Mouse (Mus musculus): ENCODE results near the gene Ran. TPM values are rescaled to one million over a fixed set of nuclear protein-coding genes. Genes with fewer than 3 reads are reported as not detected.

Ran gene
- polyA plus RNA-seq, 1 experiment from 2014 or later, result 909 TPM

- ATAC-seq (replicated peaks; ENCODE audit: insufficient number of reproducible peaks, low FRiP score, low TSS enrichment, low read depth) (0 out of 2 replicates have a peak, but pooled peaks have one; percentile 1), DNase-seq (ENCODE audit: low spot score) (no peak)
- peak overlapping the region; percentile 70 for H3K4me2 ChIP-seq (ENCODE audit: low read depth, low read length)
- H3K9me3 ChIP-seq (replicated peaks; ENCODE audit: control insufficient read depth, low read length), result no peaks in the 10 kb centered on the region
- peak overlapping the region; percentile 96 for H3K27ac ChIP-seq (replicated peaks; ENCODE audit: low read depth, low read length)
- 87% methylated on average over 13 of the region's 13 CpGs for WGBS
- no peaks in the 10 kb centered on the region; the same call in 1 of the 2 replicates for H3K36me3 ChIP-seq (replicated peaks; ENCODE audit: control insufficient read depth, insufficient read depth, low read depth, low read length)
- no peaks in the 10 kb centered on the region for H3K4me1 ChIP-seq (ENCODE audit: control insufficient read depth, insufficient read depth, low read length)
- no peaks in the 10 kb centered on the region for H3K27me3 ChIP-seq (ENCODE audit: control insufficient read depth, insufficient read depth, low read length)
- H3K9ac ChIP-seq (replicated peaks; ENCODE audit: low read length), result peak overlapping the region; percentile 99
- H3K4me3 ChIP-seq (ENCODE audit: low read depth, low read length), result peak overlapping the region; percentile 97
Measured at GRCm38 (mm10) chr5:129018782-129019489, 933 bp upstream of the Ran start.

GRCm38 (mm10) chr5:129020300-129020668 lies 415 bp downstream of the Ran start:
- WGBS, result 0% methylated on average over 38 of the region's 56 CpGs
- Histone ChIP-seq H3K9me3 (replicated peaks; ENCODE audit: control insufficient read depth, low read length) (no peaks in the 10 kb centered on the region), H3K27me3 (ENCODE audit: control insufficient read depth, insufficient read depth, low read length) (no peaks in the 10 kb centered on the region), H3K4me1 (ENCODE audit: control insufficient read depth, insufficient read depth, low read length) (no peaks in the 10 kb centered on the region), H3K4me3 (ENCODE audit: low read depth, low read length) (peak overlapping the region; percentile 97), H3K9ac (replicated peaks; ENCODE audit: low read length) (peak overlapping the region; percentile 99), H3K27ac (replicated peaks; ENCODE audit: low read depth, low read length) (peak overlapping the region; percentile 96), H3K4me2 (ENCODE audit: low read depth, low read length) (peak overlapping the region; percentile 84), H3K36me3 (replicated peaks; ENCODE audit: control insufficient read depth, insufficient read depth, low read depth, low read length) (peaks cover 3% of the 10 kb centered on the region)
- peak; percentile 78 for DNase-seq (ENCODE audit: low spot score)
- peak; percentile 50 for ATAC-seq (replicated peaks; ENCODE audit: insufficient number of reproducible peaks, low FRiP score, low TSS enrichment, low read depth)

- DNase-seq (ENCODE audit: low spot score) (peak; percentile 24), ATAC-seq (replicated peaks; ENCODE audit: insufficient number of reproducible peaks, low FRiP score, low TSS enrichment, low read depth) (peak; percentile 7; the same call in 1 of the 2 replicates)
- Histone ChIP-seq H3K9ac (replicated peaks; ENCODE audit: low read length) (peak overlapping the region; percentile 99), H3K27me3 (ENCODE audit: control insufficient read depth, insufficient read depth, low read length) (no peaks in the 10 kb centered on the region), H3K4me2 (ENCODE audit: low read depth, low read length) (peak overlapping the region; percentile 84), H3K27ac (replicated peaks; ENCODE audit: low read depth, low read length) (peak overlapping the region; percentile 96), H3K4me1 (ENCODE audit: control insufficient read depth, insufficient read depth, low read length) (no peaks in the 10 kb centered on the region), H3K4me3 (ENCODE audit: low read depth, low read length) (peak overlapping the region; percentile 97), H3K9me3 (replicated peaks; ENCODE audit: control insufficient read depth, low read length) (no peaks in the 10 kb centered on the region), H3K36me3 (replicated peaks; ENCODE audit: control insufficient read depth, insufficient read depth, low read depth, low read length) (peaks cover 3% of the 10 kb centered on the region)
- 6% methylated on average over 28 of the region's 28 CpGs for WGBS
Measured at GRCm38 (mm10) chr5:129020731-129021130, 862 bp downstream of the Ran start.

GRCm38 (mm10) chr5:129025048-129025447 lies 5.2 kb downstream of the Ran start:
- Histone ChIP-seq H3K4me3 (ENCODE audit: low read depth, low read length) (no peak overlapping the region), H3K27me3 (ENCODE audit: control insufficient read depth, insufficient read depth, low read length) (no peaks in the 10 kb centered on the region), H3K4me2 (ENCODE audit: low read depth, low read length) (no peak overlapping the region), H3K4me1 (ENCODE audit: control insufficient read depth, insufficient read depth, low read length) (no peaks in the 10 kb centered on the region), H3K9me3 (replicated peaks; ENCODE audit: control insufficient read depth, low read length) (no peaks in the 10 kb centered on the region), H3K36me3 (replicated peaks; ENCODE audit: control insufficient read depth, insufficient read depth, low read depth, low read length) (peaks cover 3% of the 10 kb centered on the region), H3K27ac (replicated peaks; ENCODE audit: low read depth, low read length) (no peak overlapping the region), H3K9ac (replicated peaks; ENCODE audit: low read length) (no peak overlapping the region)
- ATAC-seq (replicated peaks; ENCODE audit: insufficient number of reproducible peaks, low FRiP score, low TSS enrichment, low read depth), result 0 out of 2 replicates have a peak, but pooled peaks have one; percentile 22
- DNase-seq (ENCODE audit: low spot score), result no peak
- WGBS, result 43% methylated on average over 2 of the region's 2 CpGs

GRCm38 (mm10) chr5:129025725-129026124 lies 5.9 kb downstream of the Ran start:
- Histone ChIP-seq H3K27ac (replicated peaks; ENCODE audit: low read depth, low read length) (no peak overlapping the region), H3K9ac (replicated peaks; ENCODE audit: low read length) (no peak overlapping the region), H3K27me3 (ENCODE audit: control insufficient read depth, insufficient read depth, low read length) (no peaks in the 10 kb centered on the region), H3K9me3 (replicated peaks; ENCODE audit: control insufficient read depth, low read length) (no peaks in the 10 kb centered on the region), H3K4me3 (ENCODE audit: low read depth, low read length) (no peak overlapping the region), H3K36me3 (replicated peaks; ENCODE audit: control insufficient read depth, insufficient read depth, low read depth, low read length) (peaks cover 3% of the 10 kb centered on the region), H3K4me1 (ENCODE audit: control insufficient read depth, insufficient read depth, low read length) (no peaks in the 10 kb centered on the region), H3K4me2 (ENCODE audit: low read depth, low read length) (no peak overlapping the region)
- WGBS, result 91% methylated on average over 2 of the region's 2 CpGs
- DNase-seq (ENCODE audit: low spot score) (no peak), ATAC-seq (replicated peaks; ENCODE audit: insufficient number of reproducible peaks, low FRiP score, low TSS enrichment, low read depth) (no peak)

GRCm38 (mm10) chr5:129026171-129026570 lies 6.3 kb downstream of the Ran start:
- no peak overlapping the region for H3K4me3 ChIP-seq (ENCODE audit: low read depth, low read length)
- WGBS, result 87% methylated on average over 3 of the region's 3 CpGs
- peaks cover 3% of the 10 kb centered on the region for H3K36me3 ChIP-seq (replicated peaks; ENCODE audit: control insufficient read depth, insufficient read depth, low read depth, low read length)
- H3K9ac ChIP-seq (replicated peaks; ENCODE audit: low read length), result no peak overlapping the region
- ATAC-seq (replicated peaks; ENCODE audit: insufficient number of reproducible peaks, low FRiP score, low TSS enrichment, low read depth) (no peak), DNase-seq (ENCODE audit: low spot score) (no peak)
- H3K4me2 ChIP-seq (ENCODE audit: low read depth, low read length), result no peak overlapping the region
- no peak overlapping the region for H3K27ac ChIP-seq (replicated peaks; ENCODE audit: low read depth, low read length)
- H3K9me3 ChIP-seq (replicated peaks; ENCODE audit: control insufficient read depth, low read length), result no peaks in the 10 kb centered on the region
- no peaks in the 10 kb centered on the region for H3K4me1 ChIP-seq (ENCODE audit: control insufficient read depth, insufficient read depth, low read length)
- no peaks in the 10 kb centered on the region for H3K27me3 ChIP-seq (ENCODE audit: control insufficient read depth, insufficient read depth, low read length)

GRCm38 (mm10) chr5:129026637-129027036 lies 6.8 kb downstream of the Ran start:
- no peaks in the 10 kb centered on the region for H3K9me3 ChIP-seq (replicated peaks; ENCODE audit: control insufficient read depth, low read length)
- H3K9ac ChIP-seq (replicated peaks; ENCODE audit: low read length), result no peak overlapping the region
- WGBS, result 83% methylated on average over 1 of the region's 1 CpGs
- H3K36me3 ChIP-seq (replicated peaks; ENCODE audit: control insufficient read depth, insufficient read depth, low read depth, low read length), result peaks cover 3% of the 10 kb centered on the region
- H3K4me1 ChIP-seq (ENCODE audit: control insufficient read depth, insufficient read depth, low read length), result no peaks in the 10 kb centered on the region
- no peak for DNase-seq (ENCODE audit: low spot score)
- H3K4me2 ChIP-seq (ENCODE audit: low read depth, low read length), result no peak overlapping the region
- no peak overlapping the region for H3K4me3 ChIP-seq (ENCODE audit: low read depth, low read length)
- no peak overlapping the region for H3K27ac ChIP-seq (replicated peaks; ENCODE audit: low read depth, low read length)
- no peak for ATAC-seq (replicated peaks; ENCODE audit: insufficient number of reproducible peaks, low FRiP score, low TSS enrichment, low read depth)
- H3K27me3 ChIP-seq (ENCODE audit: control insufficient read depth, insufficient read depth, low read length), result no peaks in the 10 kb centered on the region

- Histone ChIP-seq H3K9ac (replicated peaks; ENCODE audit: low read length) (no peak overlapping the region), H3K4me2 (ENCODE audit: low read depth, low read length) (no peak overlapping the region), H3K9me3 (replicated peaks; ENCODE audit: control insufficient read depth, low read length) (no peaks in the 10 kb centered on the region), H3K36me3 (replicated peaks; ENCODE audit: control insufficient read depth, insufficient read depth, low read depth, low read length) (peaks cover 3% of the 10 kb centered on the region), H3K27ac (replicated peaks; ENCODE audit: low read depth, low read length) (no peak overlapping the region), H3K4me3 (ENCODE audit: low read depth, low read length) (no peak overlapping the region), H3K27me3 (ENCODE audit: control insufficient read depth, insufficient read depth, low read length) (no peaks in the 10 kb centered on the region), H3K4me1 (ENCODE audit: control insufficient read depth, insufficient read depth, low read length) (no peaks in the 10 kb centered on the region)
- WGBS, result 81% methylated on average over 5 of the region's 5 CpGs
- DNase-seq (ENCODE audit: low spot score), result no peak
- no peak for ATAC-seq (replicated peaks; ENCODE audit: insufficient number of reproducible peaks, low FRiP score, low TSS enrichment, low read depth)
Measured at GRCm38 (mm10) chr5:129029131-129029723, 9.4 kb downstream of the Ran start.

Data from embryonic facial prominence, embryonic 11.5 days (tissue).